Mouse (Mus musculus) liver, postnatal 0 days (tissue): ENCODE measurements around the gene Zdhhc13.

Experiments used
- CTCF ChIP-seq: sonication (generic); IDR thresholded peaks from 2 replicates; pipeline ENCODE4 v1.5.1; 2016; ENCODE audit warnings: antibody characterized with exemption, low read depth
- EP300 ChIP-seq: IDR thresholded peaks from 2 replicates; pipeline ENCODE4 v1.6.1; 2016; ENCODE audit warnings: antibody characterized with exemption, low read depth, mild to moderate bottlenecking

DNA sequence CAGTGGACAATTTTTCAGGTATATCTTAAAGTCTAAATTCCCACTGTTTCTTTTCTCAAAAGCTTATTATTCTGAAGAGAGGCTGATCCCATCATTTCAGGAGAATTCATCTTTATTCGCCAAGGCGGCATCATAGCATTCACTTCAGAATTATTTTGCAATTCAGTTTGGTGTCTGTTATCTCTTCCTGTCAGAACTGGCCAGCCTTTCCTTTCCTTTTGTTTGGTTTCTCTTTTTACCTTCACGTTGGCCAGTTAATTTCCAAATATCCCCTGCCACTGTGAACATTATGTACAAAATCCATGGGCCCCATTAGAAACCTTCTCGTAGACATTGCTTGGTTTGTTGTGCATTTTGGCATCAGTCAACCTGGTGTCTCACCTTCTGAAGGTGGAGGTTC is 70.6 kb downstream of the Zdhhc13 start:
- TF ChIP-seq CTCF (no peak), EP300 (no peak)
